Mouse (Mus musculus) liver, embryonic 12.5 days (tissue): ENCODE results near the gene Aspscr1. TPM values are rescaled to one million over a fixed set of nuclear protein-coding genes. Genes with fewer than 3 reads are reported as not detected.
A peak's percentile ranks its signal among the peaks of the same experiment; 100 is the strongest.
"Not testable (repeated sequence)": the region's sequence is repeated elsewhere in the genome, so short reads cannot be mapped to it uniquely, and the experiment has no call there.

ENCODE experiments used
- ATAC-seq: fragments of 200-750 bp; cut with Nextera tagmentation; 2 replicates; pipeline ENCODE4 v1.8.0; 2017; ENCODE audit warnings: moderate number of reproducible peaks, mild to moderate bottlenecking, moderate library complexity
- H3K27ac ChIP-seq: fragments of 300-500 bp; sonication (generic); 2 replicates; pipeline ENCODE4 v1.5.1; 2016; ENCODE audit warnings: mild to moderate bottlenecking
- H3K27me3 ChIP-seq: fragments of 300-500 bp; sonication (generic); replicated peaks from 2 replicates; pipeline ENCODE4 v1.6.1; 2016; ENCODE audit warnings: mild to moderate bottlenecking, moderate library complexity
- H3K36me3 ChIP-seq: fragments of 300-500 bp; sonication (generic); 2 replicates; pipeline ENCODE4 v1.6.1; 2016; ENCODE audit warnings: mild to moderate bottlenecking, moderate library complexity
- H3K4me1 ChIP-seq: fragments of 300-500 bp; sonication (generic); 2 replicates; pipeline ENCODE4 v1.6.1; 2016
- H3K4me2 ChIP-seq: fragments of 300-500 bp; sonication (generic); 2 replicates; pipeline ENCODE4 v1.6.1; 2016; ENCODE audit warnings: mild to moderate bottlenecking, moderate library complexity
- H3K4me3 ChIP-seq: fragments of 300-500 bp; sonication (generic); 2 replicates; pipeline ENCODE4 v1.5.1; 2016; ENCODE audit warnings: mild to moderate bottlenecking, moderate library complexity
- H3K9ac ChIP-seq: fragments of 300-500 bp; sonication (generic); 2 replicates; pipeline ENCODE4 v1.6.1; 2016; ENCODE audit warnings: mild to moderate bottlenecking, moderate library complexity
- H3K9me3 ChIP-seq: fragments of 300-500 bp; sonication (generic); replicated peaks from 2 replicates; pipeline ENCODE4 v1.6.1; 2016; ENCODE audit warnings: mild to moderate bottlenecking, moderate library complexity
- WGBS: fragments of 180-500 bp; shearing (Covaris S2); methylation state at CpG from one replicate; pipeline ENCODE4 v1.1.7; 2016; ENCODE audit not compliant: insufficient replicate concordance; 5-methylcytosine and 5-hydroxymethylcytosine counted together
- polyA plus RNA-seq: library from polyadenylated mRNA; unstranded; fragments of >200 nt; fragmentation: Nextera tagmentation; extraction: Ambion mirVana; gene quantifications from 2 replicates; pipeline ENCODE4 v1.2.1, GENCODE M21; 2016

The Aspscr1 gene
- polyA plus RNA-seq, 1 experiment from 2014 or later: 65.2 TPM

DNA sequence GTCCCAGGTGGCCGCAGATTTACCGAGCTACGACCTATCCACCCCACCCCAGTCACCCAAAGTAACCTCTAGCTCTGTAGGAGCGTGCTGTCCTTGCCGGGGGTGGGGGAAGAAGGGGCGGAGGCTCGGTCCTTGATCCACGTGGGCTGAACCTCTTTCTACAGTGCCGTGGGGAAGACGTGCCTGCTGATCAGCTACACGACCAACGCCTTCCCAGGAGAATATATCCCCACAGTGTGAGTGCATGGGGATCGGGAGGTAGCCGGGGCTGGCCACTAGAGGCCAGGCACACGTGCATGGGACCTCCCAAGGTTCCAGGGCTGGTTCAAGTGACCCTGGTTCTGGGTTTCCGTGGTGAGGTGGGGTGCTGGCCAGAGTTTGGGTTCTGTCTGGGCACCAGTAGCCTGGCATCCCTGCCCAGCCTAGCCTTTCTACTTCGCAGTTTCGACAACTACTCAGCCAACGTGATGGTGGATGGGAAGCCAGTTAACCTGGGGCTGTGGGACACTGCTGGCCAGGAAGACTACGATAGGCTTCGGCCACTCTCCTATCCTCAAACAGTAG lies 49.4 kb downstream of the Aspscr1 start:
- H3K4me1 ChIP-seq: peaks cover 28% of the 10 kb centered on the region

DNA sequence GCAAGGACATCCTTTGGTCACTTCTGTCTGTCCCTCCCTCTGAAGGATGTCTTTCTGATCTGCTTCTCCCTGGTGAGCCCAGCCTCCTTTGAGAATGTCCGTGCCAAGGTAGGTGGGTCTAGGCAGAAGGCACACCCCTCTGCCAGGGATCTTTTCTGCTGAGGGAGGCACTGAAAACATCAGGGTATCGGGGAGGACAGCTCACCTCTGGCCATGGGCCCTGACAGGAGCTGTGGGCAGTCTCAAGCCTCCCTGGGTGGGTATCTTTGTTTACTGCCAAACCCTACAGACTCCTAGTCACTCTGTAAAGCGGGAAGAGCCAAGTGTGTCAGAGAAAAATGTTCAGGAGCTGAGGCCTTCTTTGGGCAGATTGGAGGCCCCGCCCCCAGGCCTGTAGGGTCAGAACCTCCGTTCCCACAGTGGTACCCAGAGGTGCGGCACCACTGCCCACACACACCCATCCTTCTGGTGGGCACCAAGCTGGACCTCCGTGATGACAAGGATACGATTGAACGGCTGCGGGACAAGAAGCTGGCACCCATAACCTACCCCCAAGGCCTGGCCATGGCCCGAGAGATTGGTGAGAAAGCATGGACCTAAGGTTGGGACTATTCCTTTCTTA lies 50.1 kb downstream of the Aspscr1 start:
- H3K4me1 ChIP-seq: peaks cover 34% of the 10 kb centered on the region
- peaks cover 27% of the 10 kb centered on the region for H3K36me3 ChIP-seq
- H3K27ac ChIP-seq: no peak overlapping the region
- H3K4me2 ChIP-seq: no peak overlapping the region
- no peaks in the 10 kb centered on the region for H3K9me3 ChIP-seq
- H3K9ac ChIP-seq: no peak overlapping the region
- peaks cover 55% of the 10 kb centered on the region for H3K27me3 ChIP-seq
- no peak overlapping the region for H3K4me3 ChIP-seq
- ATAC-seq: no peak
- 78% methylated on average over 11 of the region's 11 CpGs for WGBS

More for the DNA sequence above, 49.4 kb downstream of the Aspscr1 start:
- H3K9me3 ChIP-seq: no peaks in the 10 kb centered on the region
- WGBS: 23% methylated on average over 21 of the region's 21 CpGs
- H3K27ac ChIP-seq: no peak overlapping the region
- H3K9ac ChIP-seq: peak overlapping the region; percentile 51
- peaks cover 55% of the 10 kb centered on the region for H3K27me3 ChIP-seq
- H3K4me2 ChIP-seq: peak overlapping the region; percentile 80
- no peak for ATAC-seq
- peaks cover 34% of the 10 kb centered on the region for H3K36me3 ChIP-seq
- H3K4me3 ChIP-seq: peak overlapping the region; percentile 54

DNA sequence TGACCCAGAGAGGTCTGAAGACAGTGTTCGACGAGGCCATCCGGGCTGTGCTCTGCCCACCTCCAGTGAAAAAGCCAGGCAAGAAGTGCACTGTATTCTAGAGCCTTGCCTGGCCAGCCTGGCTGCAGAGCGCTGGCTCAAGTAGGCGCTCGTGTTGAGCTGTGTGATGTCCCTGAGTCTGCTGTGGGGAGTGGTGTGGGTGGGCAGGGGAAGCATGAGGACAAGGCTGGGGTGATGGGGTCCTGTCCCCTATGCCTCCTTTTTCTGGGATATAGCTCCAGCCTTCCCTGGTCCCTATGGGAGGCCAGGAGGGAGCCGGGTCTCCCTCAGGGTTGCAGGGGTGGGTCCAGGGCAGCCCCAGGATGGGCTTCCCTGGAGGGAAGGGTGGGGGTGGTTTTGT lies 50.7 kb downstream of the Aspscr1 start:
- Histone ChIP-seq H3K4me3 (no peak overlapping the region), H3K9ac (no peak overlapping the region), H3K27ac (no peak overlapping the region), H3K36me3 (peaks cover 20% of the 10 kb centered on the region), H3K4me1 (peaks cover 34% of the 10 kb centered on the region), H3K9me3 (no peaks in the 10 kb centered on the region), H3K4me2 (no peak overlapping the region), H3K27me3 (peaks cover 55% of the 10 kb centered on the region)
- 80% methylated on average over 7 of the region's 7 CpGs for WGBS
- ATAC-seq: no peak

DNA sequence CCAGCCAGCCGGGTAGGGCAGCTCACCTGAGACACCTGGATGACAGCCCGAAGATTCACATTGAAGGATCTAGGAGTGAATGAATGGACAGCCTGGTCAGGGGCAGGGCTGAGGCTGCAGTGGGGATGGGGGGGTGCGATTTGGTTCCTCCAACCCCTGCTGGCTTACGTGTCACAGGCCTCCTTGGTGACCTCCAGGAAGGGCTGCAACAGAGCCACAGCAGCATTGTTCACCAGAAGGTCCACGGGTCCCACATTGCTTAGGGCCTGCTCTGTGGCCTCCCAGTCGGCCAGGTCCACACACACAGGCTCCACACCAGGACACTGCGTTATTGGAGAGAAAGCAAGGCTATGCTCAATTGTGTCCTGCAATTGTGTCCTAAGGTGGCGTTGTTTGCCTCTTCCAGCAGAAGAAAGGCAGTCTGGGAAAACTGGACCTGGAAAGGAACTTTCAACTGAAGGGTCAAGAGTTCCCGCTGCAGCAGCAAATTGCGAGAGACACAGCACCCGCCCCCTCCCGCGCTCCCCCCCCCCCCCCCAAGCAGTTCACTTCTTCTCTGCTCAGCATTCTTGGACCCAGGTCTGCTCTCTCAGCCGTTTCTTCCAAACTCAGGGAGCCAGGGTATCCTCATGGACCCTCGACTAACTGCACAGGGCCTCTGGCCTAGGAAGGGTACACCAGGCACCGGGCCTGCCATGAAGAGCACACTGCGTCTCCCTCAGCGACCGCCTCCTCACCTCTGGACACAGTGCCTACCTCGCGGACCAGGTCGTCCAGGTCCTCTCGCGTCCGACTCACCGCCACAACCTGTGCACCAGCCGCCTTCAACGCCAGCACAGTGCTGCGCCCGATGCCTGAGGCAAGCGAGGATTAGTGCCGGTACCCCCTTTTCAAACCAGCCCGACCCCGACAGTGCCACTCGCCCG lies 53.7 kb downstream of the Aspscr1 start:
- Histone ChIP-seq H3K4me3 (peak overlapping the region; percentile 65), H3K4me1 (peaks cover 32% of the 10 kb centered on the region), H3K27me3 (peaks cover 51% of the 10 kb centered on the region), H3K36me3 (0 out of 2 replicates have a peak, but pooled peaks cover 3% of the 10 kb centered on the region), H3K9me3 (no peaks in the 10 kb centered on the region), H3K9ac (peak overlapping the region; percentile 67), H3K4me2 (peak overlapping the region; percentile 92), H3K27ac (no peak overlapping the region)
- 20% methylated on average over 36 of the region's 36 CpGs for WGBS
- ATAC-seq: peak; percentile 40

- no peak within 1 kb of the TSS for H3K27ac ChIP-seq
- peak within 1 kb of the TSS; percentile 92 for H3K4me2 ChIP-seq
- H3K4me1 ChIP-seq: peaks cover 26% of the 10 kb centered on the region
- peak within 1 kb of the TSS; percentile 67 for H3K9ac ChIP-seq
- H3K4me3 ChIP-seq: peak within 1 kb of the TSS; percentile 65
- 0% methylated on average over 14 of the region's 14 CpGs for WGBS
- peaks cover 51% of the 10 kb centered on the region for H3K27me3 ChIP-seq
- H3K9me3 ChIP-seq: no peaks in the 10 kb centered on the region
- 0 out of 2 replicates have a peak, but pooled peaks cover 3% of the 10 kb centered on the region for H3K36me3 ChIP-seq
- peak; percentile 89 for ATAC-seq
Observed at GRCm38 (mm10) chr11:120727169-120727527, 54.4 kb downstream of the Aspscr1 start, which contains the start of gene Dcxr. TSS of gene Dcxr (minus strand) at chr11:120727281.

DNA sequence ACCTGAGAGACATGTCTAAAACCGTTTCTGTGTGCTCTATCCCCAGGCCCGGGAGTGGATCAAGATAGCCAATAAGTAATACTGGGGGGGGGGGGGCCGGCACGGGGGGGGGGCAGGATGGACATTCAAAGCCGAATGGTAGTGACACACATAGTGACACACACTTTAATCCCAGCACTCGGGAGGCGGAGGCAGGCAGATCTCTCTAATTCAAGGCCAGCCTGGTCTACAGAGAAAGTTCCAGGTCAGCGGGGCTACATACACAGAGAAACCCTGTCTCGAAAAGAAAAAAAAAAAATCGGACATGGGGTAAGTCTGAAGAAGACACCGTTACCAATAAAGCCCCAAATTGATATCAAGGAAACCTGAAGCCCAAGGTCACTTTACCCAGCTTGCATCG lies 54.8 kb downstream of the Aspscr1 start:
- Histone ChIP-seq H3K27me3 (peaks cover 51% of the 10 kb centered on the region), H3K4me3 (0 out of 2 replicates have a peak overlapping the region, but pooled peaks have one; percentile 65), H3K4me2 (peak overlapping the region; percentile 92), H3K4me1 (peaks cover 25% of the 10 kb centered on the region), H3K9ac (0 out of 2 replicates have a peak overlapping the region, but pooled peaks have one; percentile 67), H3K36me3 (0 out of 2 replicates have a peak, but pooled peaks cover 3% of the 10 kb centered on the region), H3K9me3 (no peaks in the 10 kb centered on the region), H3K27ac (no peak overlapping the region)
- ATAC-seq: no peak
- WGBS: 43% methylated on average over 12 of the region's 12 CpGs

- Histone ChIP-seq H3K4me3 (no peak overlapping the region), H3K4me2 (peak overlapping the region; percentile 54), H3K36me3 (0 out of 2 replicates have a peak, but pooled peaks cover 3% of the 10 kb centered on the region), H3K9me3 (no peaks in the 10 kb centered on the region), H3K4me1 (peaks cover 25% of the 10 kb centered on the region), H3K9ac (no peak overlapping the region), H3K27ac (no peak overlapping the region), H3K27me3 (peaks cover 50% of the 10 kb centered on the region)
- no peak for ATAC-seq
- WGBS: 67% methylated on average over 11 of the region's 11 CpGs
Observed at GRCm38 (mm10) chr11:120728530-120729240, 55.9 kb downstream of the Aspscr1 start.

GRCm38 (mm10) chr11:120729432-120730050 lies 56.8 kb downstream of the Aspscr1 start:
- H3K27ac ChIP-seq, H3K36me3 ChIP-seq, H3K4me3 ChIP-seq, H3K9me3 ChIP-seq: not testable (repeated sequence)
- peak overlapping the region; percentile 54 for H3K4me2 ChIP-seq
- H3K4me1 ChIP-seq: peaks cover 25% of the 10 kb centered on the region
- ATAC-seq: 0 out of 2 replicates have a peak, but pooled peaks have one; percentile 45
- H3K27me3 ChIP-seq: peaks cover 48% of the 10 kb centered on the region
- WGBS: 5% methylated on average over 18 of the region's 21 CpGs
- 0 out of 2 replicates have a peak overlapping the region, but pooled peaks have one; percentile 14 for H3K9ac ChIP-seq

- Histone ChIP-seq H3K4me3 (no peak overlapping the region), H3K4me2 (no peak overlapping the region), H3K27ac (no peak overlapping the region), H3K27me3 (peaks cover 50% of the 10 kb centered on the region), H3K9me3 (no peaks in the 10 kb centered on the region), H3K4me1 (peaks cover 25% of the 10 kb centered on the region), H3K36me3 (0 out of 2 replicates have a peak, but pooled peaks cover 3% of the 10 kb centered on the region), H3K9ac (no peak overlapping the region)
- ATAC-seq: no peak
- 71% methylated on average over 10 of the region's 10 CpGs for WGBS
Observed at GRCm38 (mm10) chr11:120730331-120730870, 57.6 kb downstream of the Aspscr1 start.

GRCm38 (mm10) chr11:120731395-120731794 lies 58.6 kb downstream of the Aspscr1 start:
- no peak for ATAC-seq
- Histone ChIP-seq H3K4me1 (peaks cover 21% of the 10 kb centered on the region), H3K27ac (no peak overlapping the region), H3K9ac (no peak overlapping the region), H3K9me3 (no peaks in the 10 kb centered on the region), H3K27me3 (peaks cover 40% of the 10 kb centered on the region), H3K4me2 (no peak overlapping the region), H3K36me3 (no peaks in the 10 kb centered on the region), H3K4me3 (no peak overlapping the region)
- WGBS: 79% methylated on average over 1 of the region's 1 CpGs
